Mouse (Mus musculus) G1E (cell line): ENCODE results near the gene Slc25a10.

Experiments used
- CTCF ChIP-seq: IDR thresholded peaks from 2 replicates; pipeline ENCODE4 v1.5.1; 2012; ENCODE audit warnings: low read depth, low read length, inconsistent platforms, mixed read lengths
- GATA1 ChIP-seq: IDR thresholded peaks from 2 replicates; pipeline ENCODE4 v1.6.1; 2012; ENCODE audit warnings: borderline replicate concordance, low read length, inconsistent platforms, mixed read lengths
- POLR2AphosphoS5 ChIP-seq: IDR thresholded peaks from 2 replicates; pipeline ENCODE4 v1.6.1; 2012; ENCODE audit warnings: low read depth, low read length, inconsistent platforms; ENCODE audit not compliant: insufficient replicate concordance

DNA sequence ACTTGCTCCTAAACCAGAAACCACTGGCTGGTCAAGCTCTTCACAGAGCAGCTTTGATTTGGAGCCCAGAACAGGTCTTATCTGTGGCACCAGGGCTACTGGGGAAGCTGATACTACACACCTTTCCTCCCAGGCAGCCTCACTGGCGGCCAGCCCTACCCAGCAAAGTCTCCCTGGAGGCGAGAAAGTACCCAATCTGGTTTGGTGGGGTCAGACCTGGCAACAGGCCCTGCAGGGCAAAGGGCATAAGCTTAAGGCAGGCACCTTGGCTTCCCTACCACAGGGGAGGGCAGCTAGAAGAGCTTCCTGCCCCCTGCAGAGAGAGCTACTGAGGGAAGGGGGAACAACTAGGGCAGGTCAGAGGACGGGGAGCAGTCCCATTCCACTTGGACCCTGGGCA is 8.7 kb downstream of the Slc25a10 start:
- TF ChIP-seq CTCF (no peak), POLR2AphosphoS5 (no peak), GATA1 (no peak)
